Comparison of ENCODE assay signal across 21 mouse cellular contexts in the genomic region with DNA sequence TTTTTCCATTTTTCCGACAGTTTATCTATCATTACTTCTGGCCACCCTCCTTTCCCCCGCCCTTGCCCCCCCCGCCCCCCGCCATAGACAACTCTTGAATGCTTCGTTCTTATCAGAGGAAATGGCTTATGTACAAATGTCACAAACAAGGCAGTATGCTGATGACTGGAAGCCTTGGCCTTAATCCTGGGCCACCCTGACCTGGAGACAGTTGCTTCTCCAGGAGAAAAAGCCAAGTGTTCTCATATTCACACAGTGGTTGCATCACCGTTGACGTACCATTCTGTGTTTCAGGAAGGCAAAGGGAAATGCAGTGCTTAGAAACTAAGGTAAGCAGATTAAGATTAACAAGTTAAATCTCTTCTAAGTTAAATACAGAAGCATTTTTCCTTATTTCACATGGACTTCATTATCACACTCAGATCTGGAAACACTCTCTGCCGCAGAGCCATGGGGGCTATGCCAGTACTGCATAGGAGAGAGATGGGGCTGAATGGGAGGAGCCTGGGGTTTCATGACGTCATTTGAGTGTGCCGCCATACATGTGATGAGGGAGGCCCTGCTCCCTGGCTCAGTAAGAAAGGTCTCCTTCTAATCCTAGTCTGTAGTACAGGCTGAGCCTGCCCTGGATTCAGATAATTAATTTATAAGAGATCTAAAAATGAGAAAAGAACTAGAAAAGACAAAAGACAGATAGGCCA. TPM values are rescaled to one million over a fixed set of nuclear protein-coding genes. Genes with fewer than 3 reads are reported as not detected.
DNase-seq lines count a peak whose midpoint lies in the region; ATAC-seq lines count a peak whose summit lies in the region.
"Had no signal": no experiment of that assay in that cellular context is flagged by ENCODE, and none has a peak within 500 bp of the region (broad histone marks: within the 10 kb centered on the region; RNA-seq: fewer than 3 reads in every experiment).

No protein-coding gene starts in this region.

- 65% methylated on average over 10 of the region's 10 CpGs for WGBS in heart, embryonic 12.5 days
- 57% methylated on average over 10 of the region's 10 CpGs for WGBS in liver, embryonic 16.5 days (ENCODE audit: insufficient replicate concordance)
- WGBS in intestine, embryonic 15.5 days = 74% methylated on average over 10 of the region's 10 CpGs

- peaks cover 5% of the 10 kb centered on the region for H3K4me1 ChIP-seq in heart, embryonic 12.5 days (replicated peaks)
- no peaks in the 10 kb centered on the region for H3K4me1 ChIP-seq in liver, embryonic 16.5 days (ENCODE audit: control insufficient read depth, low read depth, low read length)
- no peaks in the 10 kb centered on the region for H3K4me1 ChIP-seq in intestine, embryonic 15.5 days (replicated peaks)
- H3K4me1 ChIP-seq: midbrain, embryonic 13.5 days; stomach, embryonic 15.5 days had no signal

- no peak for ATAC-seq in heart, embryonic 12.5 days (ENCODE audit: insufficient number of reproducible peaks, low FRiP score)
- 0 out of 2 replicates have a peak, but pooled peaks have one; percentile 13 for ATAC-seq in liver, embryonic 16.5 days (ENCODE audit: low read depth)
- no peak for ATAC-seq in intestine, embryonic 15.5 days
- ATAC-seq: activated CD4-positive, CD25-positive, alpha-beta regulatory T cell, adult 4 months; forebrain, embryonic 14.5 days; hindbrain, postnatal 0 days; midbrain, embryonic 13.5 days had no signal

- no peak overlapping the region for H3K4me3 ChIP-seq in heart, embryonic 12.5 days
- no peak overlapping the region for H3K4me3 ChIP-seq in liver, embryonic 16.5 days (ENCODE audit: low read depth, low read length)
- no peak overlapping the region for H3K4me3 ChIP-seq in intestine, embryonic 15.5 days (replicated peaks)
- H3K4me3 ChIP-seq: erythroblast, embryonic 14.5 days; midbrain, embryonic 13.5 days; myocyte; stomach, embryonic 15.5 days had no signal

- no peaks in the 10 kb centered on the region for H3K27me3 ChIP-seq in heart, embryonic 12.5 days (replicated peaks)
- H3K27me3 ChIP-seq in liver, embryonic 16.5 days (ENCODE audit: control insufficient read depth, insufficient read depth, low read depth, low read length) = no peaks in the 10 kb centered on the region
- no peaks in the 10 kb centered on the region for H3K27me3 ChIP-seq in intestine, embryonic 15.5 days (replicated peaks)
- H3K27me3 ChIP-seq: midbrain, embryonic 13.5 days; stomach, embryonic 15.5 days had no signal

- DNase-seq in heart, adult 11 months = peak; percentile 88
- DNase-seq in liver = no peak
- peak; percentile 60 to 76 for DNase-seq in adrenal gland, postnatal 36 days
- DNase-seq in lung, postnatal 25 days (ENCODE audit: low spot score) = peak; percentile 51
- no peak for DNase-seq in thymus, adult 18-20 months
- DNase-seq: cerebellum, adult 18-20 months; kidney, adult 8-10 months had no signal

- no peak overlapping the region for H3K4me2 ChIP-seq in heart, embryonic 12.5 days
- H3K4me2 ChIP-seq in liver, embryonic 16.5 days (ENCODE audit: low read depth, low read length) = no peak overlapping the region
- H3K4me2 ChIP-seq in intestine, embryonic 15.5 days (replicated peaks) = no peak overlapping the region
- H3K4me2 ChIP-seq: midbrain, embryonic 13.5 days; stomach, embryonic 15.5 days had no signal

- no peaks in the 10 kb centered on the region for H3K9me3 ChIP-seq in heart, embryonic 12.5 days (replicated peaks)
- no peaks in the 10 kb centered on the region for H3K9me3 ChIP-seq in liver, embryonic 16.5 days (replicated peaks; ENCODE audit: control insufficient read depth, low read length)
- H3K9me3 ChIP-seq in intestine, embryonic 15.5 days = no peaks in the 10 kb centered on the region
- H3K9me3 ChIP-seq: midbrain, embryonic 13.5 days; stomach, embryonic 15.5 days had no signal

- H3K27ac ChIP-seq in heart, embryonic 12.5 days (ENCODE audit: poor library complexity, severe bottlenecking) = no peak overlapping the region
- H3K27ac ChIP-seq in liver, embryonic 16.5 days (ENCODE audit: low read length) = no peak overlapping the region
- H3K27ac ChIP-seq in intestine, embryonic 15.5 days = no peak overlapping the region
- H3K27ac ChIP-seq: hindbrain, postnatal 0 days; macrophage; midbrain, embryonic 13.5 days; stomach, embryonic 15.5 days had no signal

- peaks cover 10% of the 10 kb centered on the region for H3K36me3 ChIP-seq in heart, embryonic 12.5 days
- H3K36me3 ChIP-seq in liver, embryonic 16.5 days (ENCODE audit: control insufficient read depth, insufficient read depth) = no peaks in the 10 kb centered on the region
- H3K36me3 ChIP-seq in intestine, embryonic 15.5 days = 0 out of 2 replicates have a peak, but pooled peaks cover 3% of the 10 kb centered on the region
- H3K36me3 ChIP-seq: midbrain, embryonic 13.5 days; stomach, embryonic 15.5 days had no signal

- H3K9ac ChIP-seq in heart, embryonic 12.5 days = no peak overlapping the region
- no peak overlapping the region for H3K9ac ChIP-seq in liver, embryonic 16.5 days (ENCODE audit: low read depth, low read length)
- H3K9ac ChIP-seq in intestine, embryonic 15.5 days = no peak overlapping the region
- H3K9ac ChIP-seq: midbrain, embryonic 13.5 days; stomach, embryonic 15.5 days had no signal

RNA-seq across cellular contexts. Expression of a gene that starts 48.7 kb away (rescaled TPM):
- polyA plus RNA-seq in heart, embryonic 12.5 days (2016; fragmentation: Nextera tagmentation; extraction: Ambion mirVana) = 24.6 and 25.4 TPM in 2 replicates
- 1.5 and 2.4 TPM in 2 replicates for polyA plus RNA-seq in liver, embryonic 16.5 days (2015; fragmentation: Nextera tagmentation; extraction: Ambion mirVana)
- 100 to 1,000 TPM; 182 to 188 TPM for total RNA-seq in adrenal gland, postnatal 36 days (2021)
- polyA plus RNA-seq in intestine, embryonic 15.5 days (2015; fragmentation: Nextera tagmentation; extraction: Ambion mirVana) = 29.8 and 35.4 TPM in 2 replicates
- total RNA-seq: granulocyte monocyte progenitor cell, adult 5-6 weeks; neutrophil, adult 5-6 weeks had no signal
- polyA plus RNA-seq: activated CD4-positive, CD25-positive, alpha-beta regulatory T cell, adult 4 months; C2C12; erythroblast, embryonic 14.5 days; macrophage; myocyte had no signal

Comparison
In these comparisons a context has a peak if more than half of its experiments do, and no peak if none do; other contexts are left out.
1. DNase-seq: peak in heart, adult 11 months (single experiment), adrenal gland, postnatal 36 days (2 of 2) and lung, postnatal 25 days (single experiment); none in liver (single experiment) and thymus, adult 18-20 months (0 of 2).